Mouse (Mus musculus) ES-Bruce4 (cell line): ENCODE data around the gene Ust. TPM values are rescaled to one million over a fixed set of nuclear protein-coding genes. Genes with fewer than 3 reads are reported as not detected.

ENCODE experiments used
- H3K27ac ChIP-seq: 2 replicates; pipeline ENCODE4 v1.5.1; 2012; ENCODE audit warnings: low read length, inconsistent platforms; ENCODE audit not compliant: insufficient read depth
- H3K27me3 ChIP-seq: 2 replicates; pipeline ENCODE4 v1.6.1; 2012; ENCODE audit warnings: mild to moderate bottlenecking, low read length, inconsistent platforms; ENCODE audit not compliant: control insufficient read depth, poor library complexity, insufficient read depth, severe bottlenecking
- H3K36me3 ChIP-seq: 2 replicates; pipeline ENCODE4 v1.6.1; 2012; ENCODE audit warnings: inconsistent platforms, mild to moderate bottlenecking, low read length, moderate library complexity; ENCODE audit not compliant: control insufficient read depth, poor library complexity, insufficient read depth, severe bottlenecking
- H3K4me1 ChIP-seq: one replicate; pipeline ENCODE4 v1.8.1; 2011; ENCODE audit warnings: low read length; ENCODE audit not compliant: control insufficient read depth, insufficient read depth
- H3K4me3 ChIP-seq: 2 replicates; pipeline ENCODE4 v1.5.1; 2011; ENCODE audit warnings: low read depth, mild to moderate bottlenecking, low read length
- H3K9ac ChIP-seq: 2 replicates; pipeline ENCODE4 v1.6.1; 2012; ENCODE audit warnings: low read depth, mild to moderate bottlenecking, inconsistent platforms; ENCODE audit not compliant: poor library complexity, severe bottlenecking
- H3K9me3 ChIP-seq: replicated peaks from 2 replicates; pipeline ENCODE4 v1.6.1; 2012; ENCODE audit warnings: mild to moderate bottlenecking, low read length, inconsistent platforms; ENCODE audit not compliant: control insufficient read depth, poor library complexity, insufficient read depth, severe bottlenecking
- CTCF ChIP-seq: IDR thresholded peaks from one replicate; pipeline ENCODE4 v1.8.1; 2011; ENCODE audit warnings: low read depth, low read length
- EP300 ChIP-seq: IDR thresholded peaks from 2 replicates; pipeline ENCODE4 v1.6.1; 2011; ENCODE audit warnings: low read depth, low read length; ENCODE audit not compliant: insufficient read depth
- POLR2A ChIP-seq: IDR thresholded peaks from one replicate; pipeline ENCODE4 v1.8.1; 2011; ENCODE audit warnings: low read length; ENCODE audit not compliant: insufficient read depth
- polyA plus RNA-seq: library from polyadenylated mRNA; stranded (reverse); fragments of >200 nt; gene quantifications from 2 replicates; pipeline ENCODE4 v1.2.4, GENCODE M21; 2011; ENCODE audit warnings: low read depth; ENCODE audit not compliant: missing spikeins, insufficient read depth, insufficient read length

Ust gene
- polyA plus RNA-seq, 1 experiment = 0.99 TPM

DNA sequence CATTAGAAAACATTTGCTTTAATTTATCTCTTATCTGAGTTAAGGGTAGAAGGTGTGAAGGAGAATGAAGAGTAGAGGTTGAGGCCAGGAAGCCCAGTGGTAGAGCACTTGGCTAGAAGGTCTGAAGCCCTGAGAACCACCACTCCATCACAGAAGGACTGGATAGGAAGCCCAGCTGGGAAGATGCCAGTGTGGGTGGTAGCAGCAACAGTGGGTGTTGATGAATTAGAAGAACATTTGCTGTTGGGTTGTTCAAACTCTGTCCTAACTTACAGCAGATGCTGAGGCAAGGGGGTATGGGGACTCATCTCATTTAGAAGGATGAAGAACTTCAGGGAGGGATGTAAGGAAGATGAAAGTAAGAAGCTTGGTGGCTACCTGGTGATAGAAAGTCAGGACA, 197.9 kb downstream of the Ust start:
- no peak overlapping the region for H3K27ac ChIP-seq
- H3K27me3 ChIP-seq = no peaks in the 10 kb centered on the region
- no peak overlapping the region for H3K4me3 ChIP-seq
- H3K9ac ChIP-seq = no peak overlapping the region
- no peaks in the 10 kb centered on the region for H3K4me1 ChIP-seq
- TF ChIP-seq EP300 (no peak), POLR2A (no peak), CTCF (no peak)
- H3K9me3 ChIP-seq = no peaks in the 10 kb centered on the region; the same call in 1 of the 2 replicates
- H3K36me3 ChIP-seq = no peaks in the 10 kb centered on the region

DNA sequence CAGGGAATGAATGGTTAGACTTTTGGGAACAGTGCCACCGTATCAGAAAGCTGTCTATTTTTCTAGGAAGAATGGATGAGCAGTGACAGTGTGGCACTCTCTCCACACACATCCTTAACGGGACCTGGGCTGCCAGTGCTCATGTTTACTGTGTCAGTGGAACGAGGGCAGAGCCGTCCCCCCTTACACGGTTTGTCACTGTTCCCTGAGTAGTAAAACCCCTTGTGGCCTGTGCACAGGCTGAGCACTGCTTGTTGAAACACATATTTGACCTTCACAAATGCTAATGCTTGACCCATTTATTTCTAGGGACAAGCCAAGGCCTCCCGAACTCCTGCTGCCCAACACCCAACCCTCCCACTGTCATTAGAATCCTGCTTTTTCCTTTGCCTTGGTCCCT, 209.2 kb downstream of the Ust start:
- Histone ChIP-seq H3K27me3 (no peaks in the 10 kb centered on the region), H3K27ac (no peak overlapping the region), H3K36me3 (no peaks in the 10 kb centered on the region), H3K9me3 (no peaks in the 10 kb centered on the region), H3K4me1 (no peaks in the 10 kb centered on the region), H3K9ac (no peak overlapping the region), H3K4me3 (no peak overlapping the region)
- TF ChIP-seq EP300 = no peak
- no peak for TF ChIP-seq CTCF
- TF ChIP-seq POLR2A = no peak

DNA sequence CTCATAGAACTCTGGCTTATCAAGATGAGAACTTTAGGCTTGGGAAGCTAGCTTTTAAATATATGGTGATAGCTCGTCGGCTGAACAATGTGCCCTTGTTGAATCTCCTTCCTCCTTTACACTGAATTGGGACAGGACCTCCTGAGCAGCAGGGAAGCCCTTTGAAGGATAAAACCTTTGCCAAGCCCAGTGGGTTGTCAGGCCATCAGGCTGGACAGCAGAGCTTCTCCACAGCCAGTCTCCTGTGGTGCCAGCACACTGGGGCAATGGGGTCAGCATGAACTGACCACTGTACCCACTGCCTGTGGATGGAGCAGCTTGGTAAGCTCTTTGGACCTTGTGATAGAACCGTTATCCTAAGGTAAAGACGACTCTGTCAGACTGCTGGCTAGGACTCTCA, 214.4 kb downstream of the Ust start:
- Histone ChIP-seq H3K9ac (no peak overlapping the region), H3K27ac (no peak overlapping the region), H3K36me3 (no peaks in the 10 kb centered on the region; the same call in 1 of the 2 replicates), H3K9me3 (no peaks in the 10 kb centered on the region), H3K4me3 (no peak overlapping the region), H3K27me3 (no peaks in the 10 kb centered on the region), H3K4me1 (no peaks in the 10 kb centered on the region)
- TF ChIP-seq CTCF = no peak
- TF ChIP-seq POLR2A = no peak
- no peak for TF ChIP-seq EP300

DNA sequence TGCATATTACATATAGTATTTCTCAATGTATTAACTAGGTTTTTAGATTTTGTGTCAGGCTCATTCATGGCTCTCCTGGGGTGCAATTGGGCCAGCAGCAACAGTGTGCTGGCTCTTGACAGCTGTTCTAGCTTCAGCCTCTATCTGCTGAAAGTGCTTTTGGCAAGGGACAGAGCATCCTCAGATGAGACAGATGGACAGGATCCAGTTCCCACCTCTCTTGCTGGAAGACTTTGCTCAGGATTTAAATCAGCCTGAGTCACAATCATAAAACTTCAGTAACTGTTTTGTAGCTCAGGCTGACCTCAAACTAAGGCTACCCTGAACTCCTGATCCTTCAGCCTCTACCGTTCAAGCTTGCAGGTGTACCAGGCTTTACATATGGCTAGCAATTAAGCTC, 219.5 kb downstream of the Ust start:
- H3K9me3 ChIP-seq = no peaks in the 10 kb centered on the region
- H3K36me3 ChIP-seq = no peaks in the 10 kb centered on the region; the same call in 1 of the 2 replicates
- no peak for TF ChIP-seq POLR2A

DNA sequence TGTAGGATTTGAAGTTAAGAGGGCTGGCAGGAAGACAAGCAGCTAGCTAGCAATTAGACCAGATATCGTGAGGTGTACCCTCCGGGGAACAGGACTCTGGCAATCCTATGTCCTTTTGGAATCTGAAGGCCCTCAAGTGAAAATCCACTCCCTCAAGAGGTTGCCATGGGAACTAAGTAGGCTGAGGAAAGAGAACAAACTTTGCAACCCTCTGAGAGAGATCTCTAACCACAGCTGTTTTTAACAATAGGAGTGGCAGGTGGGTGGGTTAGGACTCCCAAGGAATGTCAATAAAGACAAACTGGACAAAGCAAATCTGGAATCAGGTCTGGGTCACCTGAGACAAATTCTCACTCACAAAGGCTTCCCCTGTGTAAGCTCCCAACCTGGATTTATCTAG, 221.4 kb downstream of the Ust start:
- Histone ChIP-seq H3K27me3 (no peaks in the 10 kb centered on the region), H3K9ac (no peak overlapping the region), H3K4me1 (no peaks in the 10 kb centered on the region), H3K36me3 (no peaks in the 10 kb centered on the region; the same call in 1 of the 2 replicates), H3K4me3 (no peak overlapping the region), H3K27ac (no peak overlapping the region), H3K9me3 (no peaks in the 10 kb centered on the region)
- TF ChIP-seq POLR2A (no peak), EP300 (no peak), CTCF (no peak)

More for the DNA sequence above, 219.5 kb downstream of the Ust start:
- H3K4me3 ChIP-seq = no peak overlapping the region
- no peaks in the 10 kb centered on the region for H3K4me1 ChIP-seq
- no peak overlapping the region for H3K27ac ChIP-seq
- no peak overlapping the region for H3K9ac ChIP-seq
- no peaks in the 10 kb centered on the region for H3K27me3 ChIP-seq

DNA sequence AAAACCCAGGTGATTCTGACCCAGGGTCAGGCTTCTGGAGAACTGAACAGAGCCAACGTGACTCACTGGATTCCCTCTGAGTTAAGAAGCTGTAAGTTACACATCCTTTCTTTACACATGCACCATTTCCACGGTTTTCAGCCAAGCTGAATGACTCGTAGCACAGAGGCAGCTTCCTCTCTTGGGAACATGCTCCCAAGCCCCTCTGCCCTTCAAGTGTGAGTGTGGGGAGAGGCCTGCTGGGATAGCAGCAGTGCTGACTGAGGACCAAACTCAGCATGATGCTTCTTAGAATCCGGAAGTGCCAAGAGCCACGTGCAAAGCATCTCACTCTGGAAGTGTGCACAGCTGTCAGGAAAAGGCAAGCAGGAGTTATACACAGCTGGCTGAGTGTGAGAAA, 228.0 kb downstream of the Ust start:
- Histone ChIP-seq H3K36me3 (no peaks in the 10 kb centered on the region), H3K27ac (no peak overlapping the region), H3K27me3 (no peaks in the 10 kb centered on the region), H3K9me3 (no peaks in the 10 kb centered on the region), H3K4me1 (no peaks in the 10 kb centered on the region), H3K9ac (no peak overlapping the region), H3K4me3 (no peak overlapping the region)
- TF ChIP-seq CTCF (no peak), EP300 (no peak), POLR2A (no peak)
